Mouse (Mus musculus) myocyte (in vitro differentiated cells): Measurements from ENCODE around the gene Gal3st2c.
"Not testable (repeated sequence)": the region's sequence is repeated elsewhere in the genome, so short reads cannot be mapped to it uniquely, and the experiment has no call there.

Experiments used
- CEBPB ChIP-seq: IDR thresholded peaks from 2 replicates; pipeline ENCODE4 v1.6.1; 2011; ENCODE audit warnings: mild to moderate bottlenecking, moderate library complexity; ENCODE audit not compliant: poor library complexity, insufficient read depth, severe bottlenecking
- MAX ChIP-seq: IDR thresholded peaks from one replicate; pipeline ENCODE4 v1.6.1; 2011; ENCODE audit warnings: low read depth, mild to moderate bottlenecking, control low read depth
- MYOD1 ChIP-seq, 3 experiments: IDR thresholded peaks; one replicate each; pipeline ENCODE4 v1.6.1; 2011; ENCODE audit warnings: control low read depth in 2 of 3, low read depth in 2 of 3, mild to moderate bottlenecking in 2 of 3, moderate library complexity in 1 of 3; ENCODE audit not compliant: insufficient read length in 2 of 3, control insufficient read depth in 1 of 3
- POLR2A ChIP-seq: IDR thresholded peaks from one replicate; pipeline ENCODE4 v1.6.1; 2011; ENCODE audit warnings: low read depth, mild to moderate bottlenecking, control low read depth, moderate library complexity; ENCODE audit not compliant: insufficient read length
- POLR2AphosphoS2 ChIP-seq: IDR thresholded peaks from one replicate; pipeline ENCODE4 v1.6.1; 2011; ENCODE audit warnings: low read depth, control low read depth; ENCODE audit not compliant: insufficient read length
- REST ChIP-seq: IDR thresholded peaks from one replicate; pipeline ENCODE4 v1.6.1; 2011; ENCODE audit warnings: mild to moderate bottlenecking, control low read depth, moderate library complexity; ENCODE audit not compliant: insufficient read depth, insufficient read length
- SRF ChIP-seq: IDR thresholded peaks from one replicate; pipeline ENCODE4 v1.6.1; 2011; ENCODE audit warnings: low read depth; ENCODE audit not compliant: control insufficient read depth, insufficient read length
- TCF12 ChIP-seq: IDR thresholded peaks from one replicate; pipeline ENCODE4 v1.6.1; 2011; ENCODE audit warnings: mild to moderate bottlenecking, control low read depth; ENCODE audit not compliant: poor library complexity, insufficient read depth, severe bottlenecking
- USF1 ChIP-seq: IDR thresholded peaks from one replicate; pipeline ENCODE4 v1.6.1; 2011; ENCODE audit warnings: low read depth, mild to moderate bottlenecking, control low read depth, moderate library complexity

- not testable (repeated sequence) for TF ChIP-seq POLR2A; CEBPB; SRF; MAX; USF1; REST; TCF12; POLR2AphosphoS2; MYOD1 (IDR thresholded peaks at IDR 0.05; ENCODE audit: control insufficient read depth in 1 of 3, insufficient read length in 2 of 3, low read depth in 2 of 3)
Observed at GRCm38 (mm10) chr1:94008826-94009225, 18.5 kb downstream of the Gal3st2c start.
